Mouse (Mus musculus): ENCODE results near the gene Tsc22d3. TPM values are rescaled to one million over a fixed set of nuclear protein-coding genes. Genes with fewer than 3 reads are reported as not detected.

Gene Tsc22d3
- polyA plus RNA-seq, 1 experiment from 2014 or later, result 104 TPM

DNA sequence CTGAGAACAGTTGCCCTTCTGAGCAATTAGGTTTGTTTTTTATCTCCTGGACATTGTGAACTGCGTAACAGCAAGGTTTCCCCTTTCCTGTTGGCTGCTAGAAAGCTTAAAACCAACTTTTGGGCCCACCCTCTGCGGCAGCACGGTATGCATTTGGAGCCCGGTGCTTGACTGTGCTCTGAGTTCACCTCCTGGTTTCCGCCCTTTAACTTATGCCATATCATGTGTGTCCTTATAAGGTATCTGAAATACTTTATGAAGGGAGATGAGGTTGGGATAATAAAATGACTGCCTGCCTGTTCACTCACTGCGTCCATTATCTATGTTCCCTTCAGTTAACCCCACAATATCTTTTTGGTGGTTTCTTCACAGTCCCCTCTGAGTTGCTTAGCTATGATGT lies 106.3 kb downstream of the Tsc22d3 start:
- WGBS, result 86% methylated on average over 6 of the region's 6 CpGs
- Histone ChIP-seq H3K27ac (ENCODE audit: low read length) (no peak overlapping the region), H3K4me3 (replicated peaks; ENCODE audit: low read length) (no peak overlapping the region), H3K4me1 (replicated peaks; ENCODE audit: control insufficient read depth, insufficient read depth, low read length) (no peaks in the 10 kb centered on the region), H3K27me3 (replicated peaks; ENCODE audit: control insufficient read depth, insufficient read depth, low read length) (peaks cover 5% of the 10 kb centered on the region; the same call in 1 of the 2 replicates), H3K4me2 (ENCODE audit: low read length) (no peak overlapping the region), H3K9ac (replicated peaks; ENCODE audit: low read depth, low read length) (no peak overlapping the region), H3K9me3 (ENCODE audit: control insufficient read depth, low read length) (no peaks in the 10 kb centered on the region), H3K36me3 (ENCODE audit: control insufficient read depth, insufficient read depth) (no peaks in the 10 kb centered on the region)
- no peak for ATAC-seq

DNA sequence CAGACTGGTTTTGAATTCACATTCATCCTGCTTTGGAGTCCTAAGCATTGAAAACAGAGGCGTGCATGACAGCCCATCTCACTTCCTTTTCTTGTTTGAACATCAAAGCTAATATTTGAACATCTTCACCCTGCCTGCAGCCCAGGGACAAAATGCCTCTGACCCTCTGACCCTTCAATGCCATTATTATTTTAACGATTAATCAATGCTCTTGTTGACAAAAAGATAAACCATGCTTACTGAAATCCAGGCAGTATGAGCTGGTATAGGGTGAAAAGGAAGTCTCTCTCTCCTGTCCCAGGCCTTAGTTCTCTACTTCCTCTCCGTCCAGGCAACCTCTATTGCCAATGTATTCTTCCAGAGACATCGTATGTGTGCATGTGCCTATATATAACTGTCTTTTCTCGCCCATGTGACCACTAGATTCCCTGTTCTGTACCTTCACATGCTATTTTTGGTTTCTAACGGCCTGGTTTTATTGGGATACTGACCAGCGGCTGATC lies 106.9 kb downstream of the Tsc22d3 start:
- no peaks in the 10 kb centered on the region for H3K9me3 ChIP-seq (ENCODE audit: control insufficient read depth, low read length)
- no peak overlapping the region for H3K4me3 ChIP-seq (replicated peaks; ENCODE audit: low read length)
- no peak overlapping the region for H3K9ac ChIP-seq (replicated peaks; ENCODE audit: low read depth, low read length)
- peaks cover 5% of the 10 kb centered on the region; the same call in 1 of the 2 replicates for H3K27me3 ChIP-seq (replicated peaks; ENCODE audit: control insufficient read depth, insufficient read depth, low read length)
- WGBS, result 68% methylated on average over 7 of the region's 7 CpGs
- no peaks in the 10 kb centered on the region for H3K36me3 ChIP-seq (ENCODE audit: control insufficient read depth, insufficient read depth)
- no peak overlapping the region for H3K4me2 ChIP-seq (ENCODE audit: low read length)
- ATAC-seq, result no peak
- H3K27ac ChIP-seq (ENCODE audit: low read length), result no peak overlapping the region
- H3K4me1 ChIP-seq (replicated peaks; ENCODE audit: control insufficient read depth, insufficient read depth, low read length), result no peaks in the 10 kb centered on the region

DNA sequence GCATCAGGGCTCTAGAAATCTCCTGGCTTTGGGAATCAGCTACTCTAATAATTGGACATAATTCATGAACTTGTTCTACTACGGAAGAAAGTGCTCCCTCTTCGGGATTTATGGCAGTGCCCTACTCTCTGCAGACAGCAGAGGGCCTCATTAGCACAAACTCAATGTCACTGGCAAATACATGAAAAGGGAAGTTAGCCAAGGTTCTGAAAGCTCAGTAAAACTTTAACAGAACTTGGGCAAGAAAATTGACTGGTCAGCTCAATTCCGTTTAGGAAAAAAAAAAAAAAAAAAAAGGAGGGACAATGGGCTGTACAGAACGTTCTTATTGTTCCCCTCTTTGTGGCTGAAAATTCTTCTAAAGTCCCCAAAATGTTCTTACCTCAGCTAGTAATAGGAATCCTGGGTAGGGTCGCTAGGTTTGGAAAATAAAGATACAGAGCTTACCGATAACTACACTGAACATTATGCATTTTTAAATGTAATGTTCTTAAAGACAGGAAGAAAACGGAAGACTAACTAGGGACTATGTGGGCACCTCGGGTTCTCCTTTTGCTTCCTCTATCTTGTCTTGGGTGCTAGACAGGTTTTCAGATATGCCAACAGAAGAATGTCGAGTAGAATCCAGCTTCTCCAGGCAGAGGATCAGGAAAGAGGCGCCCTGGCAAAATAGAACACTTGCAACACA lies 108.4 kb downstream of the Tsc22d3 start:
- Histone ChIP-seq H3K36me3 (ENCODE audit: control insufficient read depth, insufficient read depth) (no peaks in the 10 kb centered on the region), H3K27ac (ENCODE audit: low read length) (no peak overlapping the region), H3K4me3 (replicated peaks; ENCODE audit: low read length) (no peak overlapping the region), H3K9me3 (ENCODE audit: control insufficient read depth, low read length) (no peaks in the 10 kb centered on the region), H3K27me3 (replicated peaks; ENCODE audit: control insufficient read depth, insufficient read depth, low read length) (peaks cover 5% of the 10 kb centered on the region; the same call in 1 of the 2 replicates), H3K4me1 (replicated peaks; ENCODE audit: control insufficient read depth, insufficient read depth, low read length) (no peaks in the 10 kb centered on the region), H3K9ac (replicated peaks; ENCODE audit: low read depth, low read length) (no peak overlapping the region), H3K4me2 (ENCODE audit: low read length) (no peak overlapping the region)
- WGBS, result 57% methylated on average over 10 of the region's 10 CpGs
- ATAC-seq, result no peak

DNA sequence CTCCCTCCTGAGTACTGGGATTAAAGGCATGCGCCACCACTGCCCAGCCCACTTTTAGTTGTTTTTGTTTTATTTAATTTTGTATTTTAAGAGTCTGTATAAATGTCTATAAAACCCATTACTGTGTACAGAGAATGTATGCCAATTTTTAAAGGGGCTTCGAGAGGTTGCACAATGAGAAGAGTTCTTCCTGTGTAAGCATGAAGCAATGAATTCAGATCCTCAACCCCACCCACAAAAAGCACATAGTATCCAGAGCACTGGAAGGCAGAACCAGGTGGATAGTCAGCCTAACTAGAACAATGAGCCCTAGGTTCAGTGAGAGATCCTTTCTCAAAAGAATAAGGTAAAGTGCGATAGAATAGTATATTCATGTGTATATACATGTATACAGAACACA lies 110.3 kb downstream of the Tsc22d3 start:
- no peak overlapping the region for H3K4me2 ChIP-seq (ENCODE audit: low read length)
- H3K27me3 ChIP-seq (replicated peaks; ENCODE audit: control insufficient read depth, insufficient read depth, low read length), result peaks cover 5% of the 10 kb centered on the region; the same call in 1 of the 2 replicates
- no peak for ATAC-seq
- no peaks in the 10 kb centered on the region for H3K36me3 ChIP-seq (ENCODE audit: control insufficient read depth, insufficient read depth)
- H3K4me3 ChIP-seq (replicated peaks; ENCODE audit: low read length), result no peak overlapping the region
- H3K4me1 ChIP-seq (replicated peaks; ENCODE audit: control insufficient read depth, insufficient read depth, low read length), result no peaks in the 10 kb centered on the region
- H3K9ac ChIP-seq (replicated peaks; ENCODE audit: low read depth, low read length), result no peak overlapping the region
- WGBS, result 86% methylated on average over 3 of the region's 3 CpGs
- no peak overlapping the region for H3K27ac ChIP-seq (ENCODE audit: low read length)
- H3K9me3 ChIP-seq (ENCODE audit: control insufficient read depth, low read length), result no peaks in the 10 kb centered on the region

Other genes with a start within 250 kb of the Tsc22d3 start
- 72.2 and 80.1 TPM in 2 replicates for gene Prps1, start 144.0 kb downstream of the Tsc22d3 start, polyA plus RNA-seq (2015; fragmentation: Nextera tagmentation; extraction: Ambion mirVana)
- gene Mid2, start 63.9 kb upstream of the Tsc22d3 start, polyA plus RNA-seq (2015; fragmentation: Nextera tagmentation; extraction: Ambion mirVana), result 3.8 and 4.5 TPM in 2 replicates
- gene Tex13b, start 212.8 kb upstream of the Tsc22d3 start, polyA plus RNA-seq (2015; fragmentation: Nextera tagmentation; extraction: Ambion mirVana), result not detected in 2 replicates

Measured in forebrain, embryonic 16.5 days (tissue).